Mouse (Mus musculus): ENCODE data around the gene Phox2b.

DNA sequence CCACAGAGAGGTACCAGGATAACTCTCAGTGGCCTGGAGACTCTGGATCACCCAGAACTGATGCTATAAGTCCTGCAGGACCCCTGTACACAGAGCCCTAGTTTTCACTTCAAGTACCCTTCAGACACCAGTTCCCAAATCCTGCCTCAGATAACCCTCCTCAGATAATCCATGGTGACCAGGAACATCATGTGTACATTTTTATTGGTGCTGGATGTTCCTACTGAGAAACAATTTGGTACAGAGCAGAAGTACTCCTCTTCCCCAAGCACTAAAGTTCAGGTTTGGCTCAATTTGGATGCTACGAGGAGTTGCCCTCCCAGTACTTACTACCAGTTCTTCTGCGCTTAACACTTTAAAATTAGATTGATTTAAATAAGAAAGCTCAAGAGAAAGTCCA, 5.1 kb downstream of the Phox2b start:
- TF ChIP-seq CTCF (IDR thresholded peaks at IDR 0.05; ENCODE audit: low read depth, low read length) (no peak), EP300 (IDR thresholded peaks at IDR 0.05; ENCODE audit: insufficient read depth, low read depth, low read length) (no peak)

Data from ES-Bruce4 (cell line).